Mouse (Mus musculus): Measurements from ENCODE around the gene Oaz1.

Gene Oaz1

DNA sequence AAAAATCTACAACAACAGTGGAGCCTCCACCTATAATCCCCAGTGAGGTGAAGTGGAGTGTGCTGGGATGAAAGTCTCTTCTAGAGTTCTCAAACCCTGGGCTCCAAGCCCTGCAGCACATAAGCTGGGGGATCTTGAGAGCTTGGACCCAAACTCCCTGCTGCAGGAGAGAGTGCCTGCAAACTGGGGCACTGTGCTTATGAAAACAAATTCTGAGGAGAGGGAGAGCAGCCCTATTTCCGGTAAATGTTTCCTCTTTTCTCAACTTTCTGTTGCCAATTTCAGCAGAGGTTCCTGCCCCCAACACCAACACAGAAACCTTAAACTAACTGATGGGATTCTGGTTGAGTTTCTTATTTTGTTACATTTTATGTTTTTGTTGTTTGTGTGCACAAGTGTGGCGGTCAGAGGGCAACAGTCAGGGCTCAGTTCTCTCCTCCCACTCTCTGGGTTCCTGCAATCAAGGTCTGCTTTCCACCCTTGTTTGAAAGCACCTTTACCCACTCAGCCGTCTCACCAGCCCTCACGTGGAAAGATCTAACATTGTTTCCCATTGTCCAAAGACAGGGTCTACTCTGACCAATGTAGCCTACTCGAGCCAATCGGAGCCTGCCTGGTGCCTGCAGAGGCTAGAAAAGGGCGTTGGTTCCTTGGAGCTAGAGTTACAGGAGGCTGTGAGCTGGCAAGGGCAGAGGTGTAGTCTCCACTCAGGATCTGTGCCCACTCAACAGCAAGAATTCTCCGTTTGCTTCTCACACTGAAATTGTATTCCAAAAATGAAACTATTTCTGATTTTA, 2.4 kb upstream of the Oaz1 start:
- no peak for DNase-seq

DNA sequence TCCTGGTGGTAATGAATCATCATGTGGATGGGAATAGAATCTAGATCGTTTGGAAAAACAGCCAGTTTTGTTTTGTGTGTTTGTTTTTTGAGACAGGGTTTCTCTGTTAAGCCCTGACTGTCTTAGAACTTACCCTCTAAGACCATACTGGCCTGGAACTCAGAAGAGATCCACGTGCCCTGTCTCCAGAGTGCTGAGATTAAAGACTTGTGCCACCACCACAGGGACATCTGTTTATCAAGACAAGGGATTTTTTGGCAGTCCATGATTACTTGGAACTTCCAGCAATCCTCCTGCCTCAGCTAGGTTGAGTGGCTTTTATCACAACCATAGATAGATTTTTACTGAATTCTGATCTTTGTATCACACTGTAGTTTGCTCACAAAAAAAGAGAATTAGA, 1.6 kb upstream of the Oaz1 start:
- no peak for DNase-seq

DNA sequence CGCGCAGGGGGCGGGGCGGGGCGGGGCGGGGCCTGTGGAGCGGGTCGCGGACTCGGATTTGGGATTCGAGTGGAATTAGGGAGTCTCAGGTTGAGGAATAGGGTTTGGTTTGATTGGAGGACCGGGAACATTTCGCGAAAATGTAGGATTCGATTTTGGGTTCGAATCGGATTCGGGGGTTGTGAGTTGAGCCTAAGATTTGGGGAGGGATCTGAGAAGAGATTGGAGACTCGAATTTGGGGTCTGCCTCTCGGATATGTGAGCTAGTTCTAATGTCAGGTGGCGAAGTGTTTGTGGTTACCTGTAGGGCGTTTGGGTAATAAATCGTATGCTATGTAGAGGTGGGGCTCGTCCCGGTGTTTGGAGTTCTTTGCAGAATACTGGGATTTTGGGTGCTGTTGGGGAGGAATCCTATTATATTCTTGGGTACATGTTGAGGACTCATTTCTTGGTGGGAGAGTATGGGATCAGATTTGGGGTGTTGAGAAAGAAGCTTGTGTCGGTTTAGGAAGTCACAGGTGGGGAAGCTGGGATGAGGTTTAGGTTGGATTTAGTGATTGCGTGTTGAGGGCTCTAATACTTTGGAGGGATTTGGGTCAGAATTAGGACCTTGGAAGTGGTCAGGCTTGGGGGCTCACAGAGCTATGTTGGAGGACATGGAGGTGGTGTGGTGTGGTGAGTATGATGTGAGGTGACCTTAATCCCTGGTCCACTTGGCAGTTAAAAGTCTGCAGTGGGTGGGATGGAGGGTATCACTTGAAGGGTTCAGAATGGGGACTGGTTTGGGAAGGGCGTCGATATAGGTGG, 810 bp downstream of the Oaz1 start:
- DNase-seq: peak; percentile 93

DNA sequence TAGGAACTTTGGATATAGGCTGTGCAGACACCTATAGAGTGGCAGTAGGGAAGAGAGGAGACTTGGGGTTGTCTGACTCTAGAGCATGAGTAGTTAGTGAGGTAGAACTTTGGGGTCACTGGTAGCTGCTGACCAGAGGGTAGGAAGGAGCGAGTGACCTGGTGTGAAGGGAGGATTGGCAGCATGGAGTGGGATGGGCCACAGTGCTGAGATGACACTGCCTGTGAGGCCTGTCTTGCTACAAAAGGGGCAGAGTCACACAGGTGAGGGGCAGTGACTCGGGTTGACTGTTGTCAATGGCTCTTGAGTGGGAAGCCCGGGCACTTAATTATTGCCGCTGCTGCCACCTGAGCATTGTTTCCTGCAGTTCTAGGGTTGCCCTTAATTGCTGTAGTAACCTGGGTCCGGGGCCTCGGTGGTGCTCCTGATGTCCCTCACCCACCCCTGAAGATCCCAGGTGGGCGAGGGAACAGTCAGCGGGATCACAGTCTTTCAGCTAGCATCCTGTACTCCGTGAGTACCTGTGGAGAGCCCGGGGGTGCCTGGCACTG, 1.5 kb downstream of the Oaz1 start:
- DNase-seq: peak; percentile 94

DNA sequence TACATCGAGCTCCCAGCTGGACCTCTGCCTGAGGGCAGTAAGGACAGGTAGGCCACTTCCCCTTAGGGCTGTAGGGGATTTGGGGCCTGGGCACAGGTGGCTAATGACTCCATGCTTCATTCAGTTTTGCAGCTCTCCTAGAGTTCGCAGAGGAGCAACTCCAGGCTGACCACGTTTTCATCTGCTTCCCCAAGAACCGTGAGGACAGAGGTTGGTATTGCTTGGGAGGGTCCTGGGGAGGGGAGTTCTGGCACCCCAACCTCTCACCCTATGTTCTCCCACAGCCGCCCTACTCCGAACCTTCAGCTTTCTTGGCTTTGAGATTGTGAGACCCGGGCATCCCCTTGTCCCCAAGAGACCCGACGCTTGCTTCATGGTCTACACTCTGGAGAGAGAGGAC, 2.1 kb downstream of the Oaz1 start:
- DNase-seq: peak; percentile 91

DNA sequence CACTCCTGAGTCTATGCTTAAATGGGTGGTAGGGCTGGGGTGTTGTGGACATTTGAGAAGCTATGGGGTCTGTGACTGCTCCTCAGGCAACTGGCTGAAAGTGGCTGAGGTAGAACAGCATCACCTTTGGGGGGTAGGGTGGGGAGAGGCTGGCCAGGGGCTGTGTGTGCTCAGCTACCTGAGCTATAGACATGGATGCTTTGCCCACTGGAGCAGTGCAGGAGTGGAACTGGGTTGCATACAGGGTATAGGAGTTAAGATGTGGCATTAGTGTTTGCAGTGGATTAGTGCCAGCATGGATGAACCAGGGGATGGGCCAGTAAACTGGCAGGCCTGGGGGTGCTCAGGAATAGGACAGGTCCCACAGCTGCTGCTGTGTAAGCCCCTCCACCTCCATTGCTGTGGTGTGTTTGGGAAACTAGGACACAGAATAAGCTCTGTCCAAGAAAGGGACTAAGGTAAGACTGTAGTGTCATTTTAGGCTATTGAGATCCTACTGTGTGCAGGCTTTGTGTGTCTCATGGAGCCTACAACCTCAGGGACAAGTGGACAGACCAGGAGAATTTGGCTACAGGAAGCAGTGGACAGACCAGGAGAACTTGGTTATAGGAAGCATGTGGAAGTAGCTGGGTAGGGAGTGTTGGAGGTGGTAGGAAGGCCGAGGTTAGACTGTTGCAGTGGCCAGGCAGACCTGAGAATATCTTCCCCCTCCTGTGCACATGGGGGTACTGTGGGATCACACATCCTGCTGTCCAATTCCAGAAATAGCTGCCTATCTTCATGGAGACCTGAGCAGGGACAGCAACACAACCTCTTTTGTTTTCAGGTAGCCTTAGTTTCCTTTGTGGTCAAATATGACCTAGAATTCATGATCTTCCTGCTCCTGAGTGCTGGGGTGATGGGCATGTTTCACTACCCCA, 3.2 kb downstream of the Oaz1 start:
- peak; percentile 92 for DNase-seq

DNA sequence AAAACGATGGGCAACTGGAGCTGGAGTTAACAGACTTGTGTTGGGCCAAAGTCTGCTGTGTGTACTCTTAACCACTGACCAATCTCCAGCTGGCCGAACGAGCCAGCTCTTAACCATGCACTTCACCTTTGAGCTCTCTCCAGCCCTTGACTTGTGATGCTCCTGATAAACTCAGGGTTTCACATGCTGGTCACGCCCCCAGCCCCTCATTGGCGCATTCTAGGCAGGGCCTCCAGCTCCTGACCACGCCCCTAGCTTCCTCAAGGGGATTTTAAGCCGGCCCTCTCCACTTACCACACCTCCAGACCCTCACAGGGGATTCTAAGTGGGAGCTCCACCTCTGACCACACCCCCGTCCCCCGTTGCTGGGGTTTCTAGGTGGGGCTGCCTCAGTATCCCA, 4.7 kb downstream of the Oaz1 start:
- DNase-seq: peak; percentile 94

DNA sequence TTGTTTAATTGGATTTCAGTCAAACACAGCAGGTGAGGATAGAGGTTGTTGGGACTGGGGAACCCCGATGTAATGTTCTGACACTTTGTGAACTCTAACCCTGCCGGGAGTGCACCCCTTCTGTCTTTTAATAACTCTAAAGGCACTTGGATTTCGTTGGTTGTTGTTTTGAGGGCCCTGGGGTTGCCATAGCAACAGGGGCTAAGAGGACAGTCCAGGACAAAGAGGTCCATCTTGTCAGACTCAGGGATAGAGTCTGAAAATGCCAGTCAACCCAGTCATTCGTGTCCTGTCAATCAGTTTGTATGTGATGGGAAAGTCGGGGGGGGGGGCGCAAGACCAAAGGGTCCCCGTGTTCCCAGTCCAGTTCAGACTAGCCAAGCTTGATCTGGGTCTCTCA, 6.4 kb downstream of the Oaz1 start:
- DNase-seq: no peak

DNA sequence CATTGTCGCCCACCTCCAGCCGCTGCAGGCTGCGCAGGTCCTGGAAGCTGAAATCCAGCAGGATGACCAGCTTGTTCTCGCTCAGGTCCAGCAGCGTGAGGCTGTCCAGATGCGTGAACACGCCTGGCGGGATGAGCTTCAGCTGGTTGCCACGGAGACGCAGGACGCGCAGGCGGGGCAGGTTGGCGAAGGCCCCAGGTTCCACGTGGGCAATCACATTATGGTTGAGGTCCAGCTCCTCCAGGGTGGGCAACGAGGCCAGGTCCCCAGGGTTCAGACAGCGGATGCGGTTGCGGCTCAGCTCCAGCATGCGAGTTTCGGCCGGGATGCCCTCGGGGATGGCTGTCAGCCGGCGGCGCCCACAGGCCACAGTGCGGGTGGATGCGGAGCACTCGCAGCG, 9.2 kb downstream of the Oaz1 start:
- no peak for DNase-seq

DNA sequence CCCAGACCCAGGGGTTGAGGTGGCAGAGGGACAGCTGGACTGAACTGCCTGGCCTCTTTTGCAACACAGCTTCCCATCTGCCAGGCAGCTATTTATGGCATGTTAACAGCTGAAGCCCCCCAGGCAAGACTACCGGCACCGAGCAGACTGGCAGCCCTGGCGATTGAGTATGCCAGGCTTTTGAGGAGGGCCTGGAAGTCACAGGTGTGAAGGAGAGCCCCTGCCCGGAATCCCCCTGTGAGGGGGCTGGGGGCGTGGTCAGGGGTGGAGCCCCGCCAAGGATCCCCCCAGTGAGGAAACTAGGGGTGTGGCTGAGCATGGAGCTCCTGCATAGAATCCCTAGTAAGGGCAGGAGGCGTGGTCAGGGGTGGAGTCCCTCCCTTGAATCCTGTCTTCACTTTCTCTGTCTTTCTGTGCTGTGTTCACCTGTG, 10.5 kb downstream of the Oaz1 start:
- no peak for DNase-seq

DNA sequence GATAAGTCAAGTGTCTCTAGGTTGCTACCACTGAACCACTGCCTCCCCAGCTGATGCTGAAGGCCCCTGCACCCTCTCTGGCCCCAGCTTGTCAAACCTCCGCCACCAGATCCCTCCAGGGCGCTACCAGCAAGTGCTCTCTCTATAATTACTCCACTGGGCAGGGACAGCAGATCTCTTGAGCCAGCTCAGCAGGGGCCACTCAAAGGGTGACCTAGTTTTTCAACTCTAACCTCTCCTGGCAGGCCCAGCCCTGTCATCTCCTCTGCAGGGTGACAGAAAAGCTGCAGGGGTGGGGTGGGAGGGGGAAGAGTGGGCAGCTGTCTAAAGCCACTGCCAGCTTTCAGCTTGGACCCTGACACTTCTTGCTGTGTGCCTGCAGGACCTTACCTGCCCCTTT, 11.4 kb downstream of the Oaz1 start:
- peak; percentile 96 for DNase-seq

DNA sequence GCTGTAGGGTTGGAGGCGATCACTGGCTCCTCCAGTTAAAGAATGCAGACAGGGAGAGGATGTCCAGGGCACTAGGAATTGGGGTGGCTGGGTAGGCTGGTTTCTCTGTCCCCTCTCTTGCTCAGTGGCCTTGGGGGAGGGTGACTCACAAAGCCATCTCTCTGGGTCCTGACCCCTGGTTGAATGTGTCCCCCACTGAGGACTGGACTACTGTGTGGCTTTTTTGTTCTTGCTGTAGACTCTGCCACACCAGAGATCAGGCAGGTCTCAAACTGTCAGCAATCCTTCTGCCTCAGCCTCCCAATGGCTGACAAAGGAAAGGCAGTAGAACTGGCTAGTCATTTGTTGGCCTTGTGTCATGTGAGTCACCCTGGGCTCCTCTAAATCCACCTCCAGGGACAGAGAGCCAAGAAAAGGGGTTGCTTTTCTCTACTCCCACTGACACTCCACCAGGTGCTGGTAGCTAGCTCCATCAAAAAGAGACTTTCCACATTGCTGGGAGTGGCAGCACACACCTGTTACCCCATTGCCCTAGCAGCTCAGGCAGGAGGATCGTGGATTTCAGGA, 12.0 kb downstream of the Oaz1 start:
- DNase-seq: no peak

DNA sequence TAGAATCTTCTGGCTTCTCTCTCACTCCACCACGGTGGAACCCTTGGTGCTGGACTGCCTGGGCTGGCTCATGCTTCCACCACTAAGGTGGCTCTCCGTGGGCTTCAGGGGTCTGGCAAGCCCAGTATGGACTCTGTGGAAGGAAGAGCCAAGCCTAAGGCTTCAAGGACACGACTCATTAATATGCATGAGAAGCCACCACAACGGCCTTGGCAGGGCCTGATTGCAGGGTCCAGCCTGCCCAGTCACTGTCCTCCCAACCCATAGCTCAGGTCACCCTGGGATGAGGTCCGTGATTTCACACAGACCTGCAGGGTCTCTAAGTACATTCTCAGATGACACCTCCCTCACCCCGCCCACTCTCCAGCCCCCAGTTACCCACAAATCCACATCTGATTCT, 13.4 kb downstream of the Oaz1 start:
- DNase-seq: no peak

DNA sequence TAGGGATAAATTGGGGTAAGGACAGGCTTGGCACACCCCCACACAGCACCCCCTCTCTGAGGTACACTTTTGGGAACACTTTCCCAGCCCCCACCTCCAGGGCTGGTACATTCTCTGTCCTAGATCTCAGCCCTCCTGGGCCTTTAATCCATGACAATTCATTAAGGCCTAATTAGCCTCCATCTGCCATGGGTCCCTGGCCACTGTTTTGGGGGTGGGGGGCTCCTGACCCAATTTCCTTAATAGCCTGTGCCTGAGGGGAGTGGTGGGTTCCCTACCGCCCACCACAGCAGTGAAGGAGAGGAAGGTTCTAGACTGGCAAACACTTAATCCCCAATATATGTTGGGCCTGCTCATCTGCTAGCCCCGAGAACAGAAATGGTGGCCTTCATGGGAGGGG, 15.2 kb downstream of the Oaz1 start:
- DNase-seq: no peak

DNA sequence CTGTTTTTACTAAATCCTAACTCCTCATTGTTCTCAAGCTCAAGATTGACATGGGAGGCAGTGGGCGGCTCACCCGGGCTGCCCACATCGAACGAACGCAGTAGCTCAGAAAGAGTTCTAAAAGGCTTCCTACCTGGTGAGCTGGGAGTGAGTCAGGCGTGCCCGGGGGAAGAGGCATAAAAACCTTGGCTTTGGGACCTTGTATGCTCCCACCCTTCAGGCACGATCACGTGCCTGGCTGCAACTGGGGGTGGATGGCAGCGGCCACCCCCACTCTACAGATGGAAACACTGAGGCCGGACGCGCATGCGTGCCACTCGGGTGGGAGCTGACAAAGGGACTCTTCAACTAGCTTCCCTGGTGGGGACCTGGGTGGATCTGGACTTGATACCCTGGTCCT, 15.9 kb downstream of the Oaz1 start:
- no peak for DNase-seq

DNA sequence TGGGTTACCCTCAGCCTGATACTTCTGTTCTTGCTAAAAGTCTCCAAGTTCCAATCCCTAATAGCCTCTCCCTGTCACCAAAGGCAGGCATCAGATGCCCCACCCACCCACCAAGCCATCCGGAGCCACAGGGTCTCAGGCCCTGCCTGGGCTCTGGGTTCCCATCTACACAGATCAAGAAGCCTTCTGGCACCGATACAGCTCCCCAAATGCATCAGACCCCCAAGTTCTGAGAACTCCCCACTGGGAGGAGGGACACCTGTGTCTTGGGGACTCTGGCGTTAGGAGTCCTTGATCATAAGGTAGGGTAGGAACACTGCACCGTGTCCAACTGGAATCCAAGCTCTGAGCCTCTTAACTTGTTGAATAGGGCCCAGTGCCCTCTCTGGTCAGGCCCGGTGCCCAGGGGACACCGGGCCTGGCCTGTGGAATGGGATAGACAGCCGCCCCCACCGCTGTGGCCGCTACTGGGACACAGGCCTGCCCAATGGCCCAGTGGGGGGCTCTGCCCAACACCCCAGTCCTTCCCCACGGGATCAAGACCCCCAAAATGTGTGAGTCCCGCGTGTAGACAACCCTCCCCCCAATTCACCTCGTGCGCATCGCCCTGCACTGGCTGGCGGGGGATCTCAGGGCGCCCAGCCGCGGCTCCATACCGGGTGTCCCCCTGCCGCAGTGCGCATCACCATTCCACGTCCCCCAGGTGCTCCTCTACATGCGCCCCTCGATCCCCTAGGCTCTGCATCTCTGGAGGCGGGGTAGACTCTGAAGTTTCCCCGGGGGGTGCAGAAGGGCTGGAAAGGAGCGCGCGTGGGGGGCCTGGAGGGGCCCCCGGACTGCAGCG, 16.9 kb downstream of the Oaz1 start:
- no peak for DNase-seq

DNA sequence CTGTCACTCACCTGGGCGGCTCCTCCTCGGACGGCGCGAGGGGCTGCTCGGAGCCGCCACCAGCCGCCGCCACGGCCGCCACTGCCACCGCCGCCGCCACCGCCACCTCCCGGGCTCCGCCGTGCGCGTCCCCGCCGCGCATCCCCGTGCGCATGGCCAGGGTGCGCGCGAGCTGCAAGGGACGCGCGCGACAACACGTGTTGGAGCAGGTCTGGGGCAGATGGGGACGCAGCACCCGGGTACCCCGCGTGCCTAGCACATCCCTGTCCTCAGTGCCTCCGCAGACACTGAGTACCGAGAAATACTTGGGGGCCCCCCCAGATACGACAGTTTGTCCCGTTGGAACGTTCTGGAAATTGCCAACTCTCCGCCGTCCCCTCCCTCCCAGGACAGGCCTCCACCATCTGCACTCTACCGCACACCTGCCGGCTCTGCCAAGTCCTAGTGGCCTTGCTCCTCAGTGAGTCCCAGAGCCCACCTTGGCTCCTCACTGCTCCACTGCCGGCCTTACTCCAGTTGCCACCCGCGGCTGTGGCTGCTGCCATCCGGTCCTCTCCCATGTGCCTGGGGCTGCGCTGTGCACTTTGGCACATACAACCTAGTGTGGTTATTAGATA, 17.6 kb downstream of the Oaz1 start, which contains the start of gene Lingo3:
Lingo3 (minus strand) TSS at position 109 of the 617 bp plus-strand sequence.
- no peak for DNase-seq

DNA sequence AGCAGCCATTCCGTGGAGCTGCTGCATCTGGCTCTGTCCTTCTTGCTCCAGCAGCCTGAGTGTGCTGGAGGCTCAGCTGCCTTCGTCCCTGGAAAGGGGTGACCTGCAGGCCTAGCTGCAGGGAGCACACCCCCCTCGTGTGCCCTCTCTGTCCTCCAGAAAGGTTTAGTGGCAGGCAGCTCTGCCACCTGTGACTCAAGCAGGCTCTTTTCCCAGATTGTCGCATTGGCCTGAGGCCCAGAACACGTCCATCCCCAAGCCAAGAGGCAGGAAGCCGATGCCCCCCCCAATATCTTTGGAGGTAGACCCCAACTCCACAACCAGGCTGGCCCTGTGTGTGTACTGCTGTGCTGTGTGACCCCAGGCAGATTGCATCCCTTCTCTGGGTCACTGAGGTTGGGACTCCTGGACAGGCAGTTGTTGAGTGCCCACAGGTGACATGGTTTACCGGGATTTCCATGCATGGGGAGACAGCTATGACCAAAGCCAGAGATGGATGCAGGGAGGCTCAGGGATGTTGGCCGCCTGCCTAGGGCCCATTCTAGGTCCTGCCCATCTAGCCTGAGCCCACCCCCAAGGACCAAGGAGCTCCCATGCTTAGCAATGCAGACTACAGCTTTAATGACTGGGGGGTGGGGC, 18.7 kb downstream of the Oaz1 start:
- no peak for DNase-seq

DNA sequence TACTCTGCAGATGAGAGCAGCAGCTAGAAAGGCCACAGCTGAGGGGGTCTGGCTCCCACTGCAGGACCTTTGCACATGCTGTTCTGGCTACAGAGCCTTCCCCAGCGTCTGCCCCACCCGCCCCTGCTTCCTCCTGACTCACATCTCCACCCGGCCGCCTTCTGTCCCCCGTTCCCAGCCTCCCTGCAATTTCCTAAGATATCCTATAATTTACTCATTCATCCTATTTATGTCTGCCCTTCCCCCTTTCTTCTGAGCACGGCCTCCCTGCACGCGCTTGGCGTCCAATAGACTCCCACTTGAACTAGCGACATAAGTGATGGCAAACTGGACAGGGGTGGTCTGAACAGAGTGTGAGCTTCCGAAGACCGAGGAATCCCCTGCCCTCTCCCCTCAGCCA, 19.3 kb downstream of the Oaz1 start:
- DNase-seq: no peak

DNA sequence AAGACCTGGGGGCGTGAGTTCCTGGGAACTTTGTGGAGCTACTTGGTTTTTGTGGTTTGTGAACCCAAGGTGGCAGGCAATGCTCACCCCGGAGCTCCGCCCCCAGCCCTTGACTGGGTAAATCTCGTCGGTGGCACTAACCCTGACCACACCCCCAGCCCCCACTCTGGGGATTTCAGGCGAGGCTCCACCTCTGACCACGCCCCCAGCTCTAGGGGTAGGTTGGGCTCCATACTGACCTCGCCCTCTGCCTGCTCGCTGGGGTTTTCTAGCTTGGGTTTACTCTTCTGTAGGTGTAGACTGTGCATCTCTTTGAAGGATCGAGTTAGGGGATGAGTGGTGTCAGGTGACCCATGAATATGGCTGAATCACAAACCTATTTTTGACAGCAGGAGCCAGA, 22.1 kb downstream of the Oaz1 start:
- DNase-seq: peak; percentile 93
